ENCODE assay signal across 13 mouse cellular contexts in genomic region chr2:26330056-26330468, GRCm38 (mm10). TPM values are rescaled to one million over a fixed set of nuclear protein-coding genes. Genes with fewer than 3 reads are reported as not detected.
DNase-seq lines count a peak whose midpoint lies in the region; ATAC-seq and TF ChIP-seq lines count a peak whose summit lies in the region.
"Had no signal": no experiment of that assay in that cellular context is flagged by ENCODE, and none has a peak within 500 bp of the region (broad histone marks: within the 10 kb centered on the region; RNA-seq: fewer than 3 reads in every experiment).

No protein-coding gene starts in this region.

- H3K4me2 ChIP-seq in intestine, embryonic 15.5 days (replicated peaks) = no peak overlapping the region
- no peak overlapping the region for H3K4me2 ChIP-seq in intestine, postnatal 0 days (replicated peaks; ENCODE audit: low read depth)
- no peak overlapping the region for H3K4me2 ChIP-seq in embryonic facial prominence, embryonic 12.5 days (replicated peaks)
- H3K4me2 ChIP-seq in limb, embryonic 13.5 days (replicated peaks) = no peak overlapping the region
- H3K4me2 ChIP-seq: embryonic facial prominence, embryonic 15.5 days; liver, embryonic 11.5 days had no signal

- H3K27me3 ChIP-seq in intestine, embryonic 15.5 days (replicated peaks) = no peaks in the 10 kb centered on the region
- H3K27me3 ChIP-seq in intestine, postnatal 0 days (replicated peaks; ENCODE audit: control insufficient read depth, insufficient read depth, low read length) = no peaks in the 10 kb centered on the region
- H3K27me3 ChIP-seq in embryonic facial prominence, embryonic 12.5 days = no peaks in the 10 kb centered on the region
- no peaks in the 10 kb centered on the region for H3K27me3 ChIP-seq in limb, embryonic 13.5 days
- H3K27me3 ChIP-seq: embryonic facial prominence, embryonic 15.5 days had no signal

- DNase-seq in Muller cell, postnatal 12 days (ENCODE audit: inconsistent ontology term) = peak; percentile 76
- DNase-seq in natural killer cell, adult 2 months (ENCODE audit: low spot score in 2 of 2) = no peak
- DNase-seq in cerebellum, adult 11-12 months = no peak
- no peak for DNase-seq in urinary bladder, postnatal 25 days (ENCODE audit: low spot score)
- DNase-seq: kidney, postnatal 4 days had no signal

- 0 out of 2 replicates have a peak overlapping the region, but pooled peaks have one; percentile 9 for H3K27ac ChIP-seq in intestine, embryonic 15.5 days
- H3K27ac ChIP-seq in intestine, postnatal 0 days (ENCODE audit: low read depth, low read length) = no peak overlapping the region
- 0 out of 2 replicates have a peak overlapping the region, but pooled peaks have one; percentile 8 for H3K27ac ChIP-seq in embryonic facial prominence, embryonic 12.5 days
- H3K27ac ChIP-seq in limb, embryonic 13.5 days = peak overlapping the region; percentile 3; the same call in 1 of the 2 replicates
- H3K27ac ChIP-seq: embryonic facial prominence, embryonic 15.5 days; macrophage had no signal

- no peaks in the 10 kb centered on the region for H3K4me1 ChIP-seq in intestine, embryonic 15.5 days (replicated peaks)
- H3K4me1 ChIP-seq in intestine, postnatal 0 days (replicated peaks; ENCODE audit: control insufficient read depth, insufficient read depth, low read length) = no peaks in the 10 kb centered on the region
- no peaks in the 10 kb centered on the region for H3K4me1 ChIP-seq in embryonic facial prominence, embryonic 12.5 days
- H3K4me1 ChIP-seq in limb, embryonic 13.5 days = no peaks in the 10 kb centered on the region

- no peaks in the 10 kb centered on the region for H3K9me3 ChIP-seq in intestine, embryonic 15.5 days
- no peaks in the 10 kb centered on the region for H3K9me3 ChIP-seq in intestine, postnatal 0 days (ENCODE audit: control insufficient read depth)
- H3K9me3 ChIP-seq in embryonic facial prominence, embryonic 12.5 days = no peaks in the 10 kb centered on the region
- no peaks in the 10 kb centered on the region for H3K9me3 ChIP-seq in limb, embryonic 13.5 days
- H3K9me3 ChIP-seq: embryonic facial prominence, embryonic 15.5 days had no signal

- WGBS in intestine, embryonic 15.5 days = 92% methylated on average over 4 of the region's 4 CpGs
- 97% methylated on average over 4 of the region's 4 CpGs for WGBS in intestine, postnatal 0 days
- WGBS in embryonic facial prominence, embryonic 12.5 days = 65% methylated on average over 4 of the region's 4 CpGs
- WGBS in limb, embryonic 13.5 days = 97% methylated on average over 4 of the region's 4 CpGs

- peak; percentile 24; the same call in 1 of the 2 replicates for ATAC-seq in intestine, embryonic 15.5 days
- ATAC-seq in intestine, postnatal 0 days = no peak
- ATAC-seq in embryonic facial prominence, embryonic 12.5 days (ENCODE audit: insufficient number of reproducible peaks, insufficient read depth, low FRiP score, low TSS enrichment) = 0 out of 2 replicates have a peak, but pooled peaks have one; percentile 13
- 0 out of 2 replicates have a peak, but pooled peaks have one; percentile 12 for ATAC-seq in limb, embryonic 13.5 days (ENCODE audit: low FRiP score, low read depth)
- ATAC-seq: activated CD4-positive, CD25-positive, alpha-beta regulatory T cell, adult 4 months had no signal

- H3K9ac ChIP-seq in intestine, embryonic 15.5 days = no peak overlapping the region
- no peak overlapping the region for H3K9ac ChIP-seq in intestine, postnatal 0 days (ENCODE audit: low read depth, low read length)
- no peak overlapping the region for H3K9ac ChIP-seq in embryonic facial prominence, embryonic 12.5 days
- H3K9ac ChIP-seq in limb, embryonic 13.5 days = no peak overlapping the region
- H3K9ac ChIP-seq: embryonic facial prominence, embryonic 15.5 days had no signal

- peaks cover 20% of the 10 kb centered on the region for H3K36me3 ChIP-seq in intestine, embryonic 15.5 days
- H3K36me3 ChIP-seq in intestine, postnatal 0 days (ENCODE audit: control insufficient read depth, insufficient read depth) = peaks cover 20% of the 10 kb centered on the region; the same call in 1 of the 2 replicates
- H3K36me3 ChIP-seq in embryonic facial prominence, embryonic 12.5 days = peaks cover 66% of the 10 kb centered on the region
- H3K36me3 ChIP-seq in limb, embryonic 13.5 days = peaks cover 71% of the 10 kb centered on the region

- TF ChIP-seq CTCF in intestine, postnatal 0 days (IDR thresholded peaks at IDR 0.05; ENCODE audit: low read depth) = no peak

- no peak overlapping the region for H3K4me3 ChIP-seq in intestine, embryonic 15.5 days (replicated peaks)
- H3K4me3 ChIP-seq in intestine, postnatal 0 days (ENCODE audit: low read depth, low read length) = no peak overlapping the region
- no peak overlapping the region for H3K4me3 ChIP-seq in embryonic facial prominence, embryonic 12.5 days
- no peak overlapping the region for H3K4me3 ChIP-seq in limb, embryonic 13.5 days
- H3K4me3 ChIP-seq: embryonic facial prominence, embryonic 15.5 days had no signal

RNA-seq across cellular contexts. Expression of gene Gpsm1, which starts 14.7 kb away (rescaled TPM):
- polyA plus RNA-seq in intestine, embryonic 15.5 days (2015; fragmentation: Nextera tagmentation; extraction: Ambion mirVana) = 26.7 and 26.8 TPM in 2 replicates
- 6.3 and 6.9 TPM in 2 replicates for polyA plus RNA-seq in intestine, postnatal 0 days (2015; fragmentation: Nextera tagmentation; extraction: Ambion mirVana)
- 82.6 and 91.1 TPM in 2 replicates for polyA plus RNA-seq in embryonic facial prominence, embryonic 12.5 days (2016; fragmentation: Nextera tagmentation; extraction: Ambion mirVana)
- polyA plus RNA-seq in limb, embryonic 13.5 days (2015; fragmentation: Nextera tagmentation; extraction: Ambion mirVana) = 61.5 and 66.6 TPM in 2 replicates

RNA-seq across cellular contexts. Expression of gene Dnlz, which starts 21.8 kb away (rescaled TPM):
- polyA plus RNA-seq in intestine, embryonic 15.5 days (2015; fragmentation: Nextera tagmentation; extraction: Ambion mirVana) = 23.6 and 24.7 TPM in 2 replicates
- 16.4 and 17.0 TPM in 2 replicates for polyA plus RNA-seq in intestine, postnatal 0 days (2015; fragmentation: Nextera tagmentation; extraction: Ambion mirVana)
- 31.8 and 33.1 TPM in 2 replicates for polyA plus RNA-seq in embryonic facial prominence, embryonic 12.5 days (2016; fragmentation: Nextera tagmentation; extraction: Ambion mirVana)
- polyA plus RNA-seq in limb, embryonic 13.5 days (2015; fragmentation: Nextera tagmentation; extraction: Ambion mirVana) = 28.8 and 29.0 TPM in 2 replicates

RNA-seq across cellular contexts. Expression of gene Card9, which starts 30.7 kb away (rescaled TPM):
- 0.79 and 0.91 TPM in 2 replicates for polyA plus RNA-seq in intestine, embryonic 15.5 days (2015; fragmentation: Nextera tagmentation; extraction: Ambion mirVana)
- polyA plus RNA-seq in intestine, postnatal 0 days (2015; fragmentation: Nextera tagmentation; extraction: Ambion mirVana) = 0.26 and 0.33 TPM in 2 replicates
- polyA plus RNA-seq in embryonic facial prominence, embryonic 12.5 days (2016; fragmentation: Nextera tagmentation; extraction: Ambion mirVana) = 0.87 and 0.97 TPM in 2 replicates
- polyA plus RNA-seq in limb, embryonic 13.5 days (2015; fragmentation: Nextera tagmentation; extraction: Ambion mirVana) = 0.67 and 1.5 TPM in 2 replicates

RNA-seq across cellular contexts. Expression of gene Ccdc187, which starts 35.7 kb away (rescaled TPM):
- 0.36 and 0.37 TPM in 2 replicates for polyA plus RNA-seq in intestine, embryonic 15.5 days (2015; fragmentation: Nextera tagmentation; extraction: Ambion mirVana)
- 0.09 and 0.21 TPM in 2 replicates for polyA plus RNA-seq in intestine, postnatal 0 days (2015; fragmentation: Nextera tagmentation; extraction: Ambion mirVana)
- polyA plus RNA-seq in embryonic facial prominence, embryonic 12.5 days (2016; fragmentation: Nextera tagmentation; extraction: Ambion mirVana) = 0.08 and 0.18 TPM in 2 replicates
- 0.04 TPM in 1 of 2 replicates, not detected in the other for polyA plus RNA-seq in limb, embryonic 13.5 days (2015; fragmentation: Nextera tagmentation; extraction: Ambion mirVana)
- polyA plus RNA-seq: activated CD4-positive, CD25-positive, alpha-beta regulatory T cell, adult 4 months; liver, embryonic 11.5 days; macrophage had no signal

RNA-seq across cellular contexts. Expression of gene Snapc4, which starts 50.4 kb away (rescaled TPM):
- 19.7 and 25.2 TPM in 2 replicates for polyA plus RNA-seq in intestine, embryonic 15.5 days (2015; fragmentation: Nextera tagmentation; extraction: Ambion mirVana)
- polyA plus RNA-seq in intestine, postnatal 0 days (2015; fragmentation: Nextera tagmentation; extraction: Ambion mirVana) = 5.6 and 6.7 TPM in 2 replicates
- 39.2 and 42.7 TPM in 2 replicates for polyA plus RNA-seq in embryonic facial prominence, embryonic 12.5 days (2016; fragmentation: Nextera tagmentation; extraction: Ambion mirVana)
- 29.3 and 36.1 TPM in 2 replicates for polyA plus RNA-seq in limb, embryonic 13.5 days (2015; fragmentation: Nextera tagmentation; extraction: Ambion mirVana)
